Mouse (Mus musculus): ENCODE results near the gene Plpp6. TPM values are rescaled to one million over a fixed set of nuclear protein-coding genes. Genes with fewer than 3 reads are reported as not detected.

Plpp6 gene
- total and polyA plus RNA-seq, 3 experiments, result 5.3 to 6.6 (median 5.6) TPM

GRCm38 (mm10) chr19:28934897-28935296 is 28.9 kb upstream of the Plpp6 start:
- Histone ChIP-seq H3K79me2 (replicated peaks; ENCODE audit: control insufficient read depth, extremely low read depth, insufficient read depth, poor library complexity, severe bottlenecking) (no peaks in the 10 kb centered on the region), H3K4me3 (replicated peaks in 1 of 3; ENCODE audit: low read depth in 2 of 3, low read length in 2 of 3, poor library complexity in 1 of 3) (no peak overlapping the region), H3K27me3 (replicated peaks) (no peaks in the 10 kb centered on the region), H3K4me2 (ENCODE audit: insufficient read depth, low read depth, poor library complexity, severe bottlenecking) (no peak overlapping the region), H3K9ac (ENCODE audit: insufficient read depth, low read depth) (no peak overlapping the region), H3K4me1 (ENCODE audit: control insufficient read depth in 1 of 2, insufficient read depth in 2 of 2) (no peaks in the 10 kb centered on the region; a peak in 1 of 4 replicates), H3K36me3 (replicated peaks in 1 of 2; ENCODE audit: control insufficient read depth in 1 of 2, insufficient read depth in 1 of 2, low read length in 1 of 2) (no peaks in the 10 kb centered on the region), H3K27ac (ENCODE audit: insufficient read depth, low read depth) (no peak overlapping the region), H3K9me3 (replicated peaks; ENCODE audit: low read length) (no peaks in the 10 kb centered on the region)
- no peak for DNase-seq (ENCODE audit: extremely low read depth)
- in situ Hi-C loops (cut with MboI; ENCODE audit: low pct_ligation_motif_present, low pct_unique_long_range_greater_than_20kb, low sequenced_read_pairs), result no loop called here
- no peak for TF ChIP-seq PAX5 (IDR thresholded peaks at IDR 0.05; ENCODE audit: low read length)
- TF ChIP-seq ZC3H11A (IDR thresholded peaks at IDR 0.05; ENCODE audit: low read depth, low read length), result no peak
- no peak for TF ChIP-seq IRF4 (IDR thresholded peaks at IDR 0.05; ENCODE audit: low read depth, low read length)
- TF ChIP-seq SMC3 (IDR thresholded peaks at IDR 0.05; ENCODE audit: low read depth, low read length), result no peak
- no peak for TF ChIP-seq POLR2AphosphoS2 (IDR thresholded peaks at IDR 0.05; ENCODE audit: low read depth, low read length)
- no peak for TF ChIP-seq SIN3A (IDR thresholded peaks at IDR 0.05; ENCODE audit: low read length)
- TF ChIP-seq JUND (conservative IDR thresholded peaks at IDR 0.05; ENCODE audit: low read depth, low read length), result no peak
- TF ChIP-seq MEF2A (IDR thresholded peaks at IDR 0.05; ENCODE audit: borderline replicate concordance, low read depth, low read length), result no peak
- TF ChIP-seq CHD1 (IDR thresholded peaks at IDR 0.05; ENCODE audit: low read depth, low read length), result no peak
- no peak for TF ChIP-seq MAZ (IDR thresholded peaks at IDR 0.05; ENCODE audit: low read depth, low read length)
- no peak for TF ChIP-seq CHD2 (IDR thresholded peaks at IDR 0.05; ENCODE audit: low read length)
- TF ChIP-seq USF1 (IDR thresholded peaks at IDR 0.05; ENCODE audit: low read depth, low read length), result no peak
- no peak for TF ChIP-seq MAFK (IDR thresholded peaks at IDR 0.05; ENCODE audit: insufficient replicate concordance, low read length)
- no peak for TF ChIP-seq RCOR1 (conservative IDR thresholded peaks at IDR 0.05; ENCODE audit: low read depth, low read length)
- dilution Hi-C loops (cut with MboI; ENCODE audit: extremely low pct_ligation_motif_present, extremely low pct_unique_long_range_greater_than_20kb, low sequenced_read_pairs), result no loop called here

- no peak for DNase-seq (ENCODE audit: extremely low read depth)
- Histone ChIP-seq H3K27me3 (replicated peaks) (no peaks in the 10 kb centered on the region), H3K27ac (ENCODE audit: insufficient read depth, low read depth) (no peak overlapping the region), H3K4me2 (ENCODE audit: insufficient read depth, low read depth, poor library complexity, severe bottlenecking) (no peak overlapping the region), H3K79me2 (replicated peaks; ENCODE audit: control insufficient read depth, extremely low read depth, insufficient read depth, poor library complexity, severe bottlenecking) (no peaks in the 10 kb centered on the region), H3K9ac (ENCODE audit: insufficient read depth, low read depth) (no peak overlapping the region), H3K4me1 (ENCODE audit: control insufficient read depth in 1 of 2, insufficient read depth in 2 of 2) (peaks cover 0 to 2% of the 10 kb centered on the region in 2 experiments; a peak in 1 of 4 replicates), H3K9me3 (replicated peaks; ENCODE audit: low read length) (no peaks in the 10 kb centered on the region), H3K4me3 (replicated peaks in 1 of 3; ENCODE audit: low read depth in 2 of 3, low read length in 2 of 3, poor library complexity in 1 of 3) (no peak overlapping the region), H3K36me3 (replicated peaks in 1 of 2; ENCODE audit: control insufficient read depth in 1 of 2, insufficient read depth in 1 of 2, low read length in 1 of 2) (no peaks in the 10 kb centered on the region)
- TF ChIP-seq CHD1 (IDR thresholded peaks at IDR 0.05; ENCODE audit: low read depth, low read length) (no peak), ELF1 (IDR thresholded peaks at IDR 0.05; ENCODE audit: low read depth, low read length) (no peak), POLR2A (IDR thresholded peaks at IDR 0.05; ENCODE audit: low read depth, low read length) (no peak), MXI1 (IDR thresholded peaks at IDR 0.05; ENCODE audit: low read depth, low read length) (no peak), ZMIZ1 (IDR thresholded peaks at IDR 0.05; ENCODE audit: low read depth, low read length) (no peak), MYC (IDR thresholded peaks at IDR 0.05; ENCODE audit: low read depth, low read length) (no peak), JUN (IDR thresholded peaks at IDR 0.05; ENCODE audit: insufficient read depth, low read depth, low read length) (no peak), NRF1 (IDR thresholded peaks at IDR 0.05; ENCODE audit: low read depth, low read length) (no peak), USF2 (conservative IDR thresholded peaks at IDR 0.05; ENCODE audit: low read depth, low read length) (no peak), MEF2A (IDR thresholded peaks at IDR 0.05; ENCODE audit: borderline replicate concordance, low read depth, low read length) (no peak), UBTF (IDR thresholded peaks at IDR 0.05; ENCODE audit: low read depth, low read length) (no peak), USF1 (IDR thresholded peaks at IDR 0.05; ENCODE audit: low read depth, low read length) (no peak), IRF4 (IDR thresholded peaks at IDR 0.05; ENCODE audit: low read depth, low read length) (no peak)
- dilution Hi-C loops (cut with MboI; ENCODE audit: extremely low pct_ligation_motif_present, extremely low pct_unique_long_range_greater_than_20kb, low sequenced_read_pairs), result no loop called here
- in situ Hi-C loops (cut with MboI; ENCODE audit: low pct_ligation_motif_present, low pct_unique_long_range_greater_than_20kb, low sequenced_read_pairs), result no loop called here
Observed at GRCm38 (mm10) chr19:28940135-28940874, 23.4 kb upstream of the Plpp6 start.
